Comparison of ENCODE assay signal across 22 mouse cellular contexts in genomic region chr9:79823438-79823837, GRCm38 (mm10). TPM values are rescaled to one million over a fixed set of nuclear protein-coding genes. Genes with fewer than 3 reads are reported as not detected.
DNase-seq lines count a peak whose midpoint lies in the region; ATAC-seq lines count a peak whose summit lies in the region.
"Had no signal": no experiment of that assay in that cellular context is flagged by ENCODE, and none has a peak within 500 bp of the region (broad histone marks: within the 10 kb centered on the region; RNA-seq: fewer than 3 reads in every experiment).

No protein-coding gene starts in this region.

- peaks cover 21% of the 10 kb centered on the region for H3K36me3 ChIP-seq in forebrain, embryonic 12.5 days (replicated peaks)
- peaks cover 21% of the 10 kb centered on the region for H3K36me3 ChIP-seq in forebrain, embryonic 13.5 days (ENCODE audit: poor library complexity, severe bottlenecking)
- 0 out of 2 replicates have a peak, but pooled peaks cover 3% of the 10 kb centered on the region for H3K36me3 ChIP-seq in neural tube, embryonic 11.5 days (ENCODE audit: control insufficient read depth, insufficient read depth, low read length)
- peaks cover 4% of the 10 kb centered on the region; the same call in 1 of the 2 replicates for H3K36me3 ChIP-seq in neural tube, embryonic 15.5 days
- H3K36me3 ChIP-seq: intestine, embryonic 15.5 days; kidney, embryonic 15.5 days; stomach, embryonic 15.5 days had no signal

- DNase-seq in neural tube, embryonic 11.5 days (ENCODE audit: low spot score) = peak; percentile 31
- peak; percentile 37 for DNase-seq in mesoderm, embryonic 11.5 days (ENCODE audit: low read depth, low spot score)
- no peak for DNase-seq in lung, postnatal 36 days
- DNase-seq in lung, postnatal 4 days = no peak
- DNase-seq: adrenal gland, postnatal 25 days; B cell, adult 2 months; cerebellum, adult 8-10 months; gastrocnemius, postnatal 25 days; heart, postnatal 10 days; liver; lung, adult 18-20 months; right cerebral cortex, postnatal 14 days had no signal

- peaks cover 18% of the 10 kb centered on the region for H3K4me1 ChIP-seq in forebrain, embryonic 12.5 days
- H3K4me1 ChIP-seq in forebrain, embryonic 13.5 days = peaks cover 11% of the 10 kb centered on the region
- H3K4me1 ChIP-seq in neural tube, embryonic 11.5 days (ENCODE audit: control insufficient read depth, insufficient read depth, low read length) = no peaks in the 10 kb centered on the region
- no peaks in the 10 kb centered on the region for H3K4me1 ChIP-seq in neural tube, embryonic 15.5 days
- H3K4me1 ChIP-seq: intestine, embryonic 15.5 days; kidney, embryonic 15.5 days; stomach, embryonic 15.5 days had no signal

- WGBS in forebrain, embryonic 12.5 days = 14% methylated on average over 4 of the region's 4 CpGs
- 3% methylated on average over 4 of the region's 4 CpGs for WGBS in forebrain, embryonic 13.5 days
- 40% methylated on average over 4 of the region's 4 CpGs for WGBS in neural tube, embryonic 11.5 days
- WGBS in neural tube, embryonic 15.5 days = 14% methylated on average over 4 of the region's 4 CpGs

- no peaks in the 10 kb centered on the region for H3K27me3 ChIP-seq in forebrain, embryonic 12.5 days
- no peaks in the 10 kb centered on the region for H3K27me3 ChIP-seq in forebrain, embryonic 13.5 days
- no peaks in the 10 kb centered on the region for H3K27me3 ChIP-seq in neural tube, embryonic 11.5 days (ENCODE audit: control insufficient read depth, insufficient read depth, low read length)
- no peaks in the 10 kb centered on the region for H3K27me3 ChIP-seq in neural tube, embryonic 15.5 days (replicated peaks)
- H3K27me3 ChIP-seq: intestine, embryonic 15.5 days; kidney, embryonic 15.5 days; stomach, embryonic 15.5 days had no signal

- no peak overlapping the region for H3K9ac ChIP-seq in forebrain, embryonic 12.5 days
- no peak overlapping the region for H3K9ac ChIP-seq in forebrain, embryonic 13.5 days
- H3K9ac ChIP-seq in neural tube, embryonic 11.5 days (ENCODE audit: low read length) = no peak overlapping the region
- H3K9ac ChIP-seq in neural tube, embryonic 15.5 days (replicated peaks) = no peak overlapping the region
- H3K9ac ChIP-seq: intestine, embryonic 15.5 days; kidney, embryonic 15.5 days; stomach, embryonic 15.5 days had no signal

- H3K4me3 ChIP-seq in forebrain, embryonic 12.5 days (replicated peaks) = no peak overlapping the region
- no peak overlapping the region for H3K4me3 ChIP-seq in forebrain, embryonic 13.5 days
- no peak overlapping the region for H3K4me3 ChIP-seq in neural tube, embryonic 11.5 days (ENCODE audit: low read depth, low read length)
- H3K4me3 ChIP-seq in neural tube, embryonic 15.5 days (replicated peaks) = no peak overlapping the region
- H3K4me3 ChIP-seq: erythroblast, embryonic 14.5 days; intestine, embryonic 15.5 days; kidney, embryonic 15.5 days; stomach, embryonic 15.5 days had no signal

- no peak overlapping the region for H3K4me2 ChIP-seq in forebrain, embryonic 12.5 days
- no peak overlapping the region for H3K4me2 ChIP-seq in forebrain, embryonic 13.5 days
- H3K4me2 ChIP-seq in neural tube, embryonic 11.5 days (ENCODE audit: low read depth) = no peak overlapping the region
- no peak overlapping the region for H3K4me2 ChIP-seq in neural tube, embryonic 15.5 days
- H3K4me2 ChIP-seq: intestine, embryonic 15.5 days; kidney, embryonic 15.5 days; stomach, embryonic 15.5 days had no signal

- H3K27ac ChIP-seq in forebrain, embryonic 12.5 days = no peak overlapping the region
- no peak overlapping the region for H3K27ac ChIP-seq in forebrain, embryonic 13.5 days
- no peak overlapping the region for H3K27ac ChIP-seq in neural tube, embryonic 11.5 days (ENCODE audit: low read depth, low read length)
- H3K27ac ChIP-seq in neural tube, embryonic 15.5 days (replicated peaks) = no peak overlapping the region
- H3K27ac ChIP-seq: intestine, embryonic 15.5 days; kidney, embryonic 15.5 days; stomach, embryonic 15.5 days had no signal

- peaks cover 8% of the 10 kb centered on the region; the same call in 1 of the 2 replicates for H3K9me3 ChIP-seq in forebrain, embryonic 12.5 days
- H3K9me3 ChIP-seq in forebrain, embryonic 13.5 days (replicated peaks) = no peaks in the 10 kb centered on the region; the same call in 1 of the 2 replicates
- no peaks in the 10 kb centered on the region for H3K9me3 ChIP-seq in neural tube, embryonic 11.5 days (ENCODE audit: control insufficient read depth, low read length)
- no peaks in the 10 kb centered on the region for H3K9me3 ChIP-seq in neural tube, embryonic 15.5 days (replicated peaks)
- H3K9me3 ChIP-seq: intestine, embryonic 15.5 days; kidney, embryonic 15.5 days; stomach, embryonic 15.5 days had no signal

- ATAC-seq in forebrain, embryonic 12.5 days (ENCODE audit: low FRiP score) = peak; percentile 88
- no peak; the same call in 1 of the 2 replicates for ATAC-seq in forebrain, embryonic 13.5 days
- ATAC-seq in neural tube, embryonic 11.5 days (ENCODE audit: insufficient read depth, low FRiP score, low TSS enrichment) = peak; percentile 80
- no peak for ATAC-seq in neural tube, embryonic 15.5 days (ENCODE audit: low FRiP score)
- no peak for ATAC-seq in granulocyte monocyte progenitor cell, adult 5-6 weeks (replicated peaks; ENCODE audit: poor library complexity, severe bottlenecking)
- ATAC-seq: activated CD4-positive, CD25-positive, alpha-beta regulatory T cell, adult 4 months; intestine, embryonic 15.5 days; Patski had no signal

RNA-seq across cellular contexts. Expression of gene Tmem30a, which starts 30.1 kb away (rescaled TPM):
- 87.5 and 88.1 TPM in 2 replicates for polyA plus RNA-seq in forebrain, embryonic 12.5 days (2016; fragmentation: Nextera tagmentation; extraction: Ambion mirVana)
- 87.6 and 88.2 TPM in 2 replicates for polyA plus RNA-seq in forebrain, embryonic 13.5 days (2015; fragmentation: Nextera tagmentation; extraction: Ambion mirVana)
- 85.5 and 100.0 TPM in 2 replicates for polyA plus RNA-seq in neural tube, embryonic 11.5 days (2014; fragmentation: Nextera tagmentation; extraction: Ambion mirVana)
- 114 and 129 TPM in 2 replicates for polyA plus RNA-seq in neural tube, embryonic 15.5 days (2015; fragmentation: Nextera tagmentation; extraction: Ambion mirVana)
- 68.6 and 72.5 TPM in 2 replicates for total RNA-seq in granulocyte monocyte progenitor cell, adult 5-6 weeks (2014; fragmentation: Nextera tagmentation)
- 91.9 and 115 TPM in 2 replicates for total RNA-seq in granulocyte monocyte progenitor cell, adult 5-6 weeks (2017)

Comparison
In these comparisons a context has a peak if more than half of its experiments do, and no peak if none do; other contexts are left out.
1. ATAC-seq: peak in forebrain, embryonic 12.5 days (single experiment) and neural tube, embryonic 11.5 days (single experiment); none in forebrain, embryonic 13.5 days (single experiment), neural tube, embryonic 15.5 days (single experiment) and granulocyte monocyte progenitor cell, adult 5-6 weeks (single experiment).
2. DNase-seq: peak in neural tube, embryonic 11.5 days (single experiment) and mesoderm, embryonic 11.5 days (single experiment); none in lung, postnatal 36 days (single experiment) and lung, postnatal 4 days (0 of 2).